Comparison of ENCODE assay signal across 15 mouse cellular contexts in genomic region chr11:112818651-112819270, GRCm38 (mm10). TPM values are rescaled to one million over a fixed set of nuclear protein-coding genes. Genes with fewer than 3 reads are reported as not detected.
DNase-seq lines count a peak whose midpoint lies in the region; ATAC-seq and TF ChIP-seq lines count a peak whose summit lies in the region.
"Had no signal": no experiment of that assay in that cellular context is flagged by ENCODE, and none has a peak within 500 bp of the region (broad histone marks: within the 10 kb centered on the region; RNA-seq: fewer than 3 reads in every experiment).

No protein-coding gene starts in this region.

- H3K9ac ChIP-seq in intestine, embryonic 16.5 days (ENCODE audit: low read depth, low read length): no peak overlapping the region
- H3K9ac ChIP-seq in intestine, postnatal 0 days (ENCODE audit: low read depth, low read length): no peak overlapping the region
- H3K9ac ChIP-seq in neural tube, embryonic 15.5 days (replicated peaks): no peak overlapping the region
- H3K9ac ChIP-seq in hindbrain, embryonic 15.5 days: no peak overlapping the region
- H3K9ac ChIP-seq: stomach, embryonic 15.5 days had no signal

- no peak overlapping the region for H3K4me3 ChIP-seq in intestine, embryonic 16.5 days (ENCODE audit: low read length)
- no peak overlapping the region for H3K4me3 ChIP-seq in intestine, postnatal 0 days (ENCODE audit: low read depth, low read length)
- H3K4me3 ChIP-seq in neural tube, embryonic 15.5 days (replicated peaks): no peak overlapping the region
- no peak overlapping the region for H3K4me3 ChIP-seq in hindbrain, embryonic 15.5 days
- H3K4me3 ChIP-seq: heart, adult 2 months; stomach, embryonic 15.5 days had no signal

- H3K27me3 ChIP-seq in intestine, embryonic 16.5 days (replicated peaks; ENCODE audit: control insufficient read depth, insufficient read depth, low read length): no peaks in the 10 kb centered on the region
- H3K27me3 ChIP-seq in intestine, postnatal 0 days (replicated peaks; ENCODE audit: control insufficient read depth, insufficient read depth, low read length): no peaks in the 10 kb centered on the region
- H3K27me3 ChIP-seq in neural tube, embryonic 15.5 days (replicated peaks): no peaks in the 10 kb centered on the region
- H3K27me3 ChIP-seq in hindbrain, embryonic 15.5 days: no peaks in the 10 kb centered on the region
- H3K27me3 ChIP-seq: stomach, embryonic 15.5 days had no signal

- WGBS in intestine, embryonic 16.5 days: 58% methylated on average over 7 of the region's 7 CpGs
- 60% methylated on average over 7 of the region's 7 CpGs for WGBS in intestine, postnatal 0 days
- 65% methylated on average over 7 of the region's 7 CpGs for WGBS in neural tube, embryonic 15.5 days
- WGBS in hindbrain, embryonic 15.5 days: 49% methylated on average over 7 of the region's 7 CpGs

- no peak for DNase-seq in neural tube, embryonic 10.5 days (ENCODE audit: extremely low spot score, low spot score)
- DNase-seq in ovary, adult 18-20 months (ENCODE audit: low spot score): no peak
- DNase-seq: cerebellum, adult 9-10 months; heart, adult 2 months; layer of hippocampus, postnatal 36 days; liver; right cerebral cortex, postnatal 14 days had no signal

- no peak for TF ChIP-seq CTCF in intestine, postnatal 0 days (IDR thresholded peaks at IDR 0.05; ENCODE audit: low read depth)

- peaks cover 6% of the 10 kb centered on the region; the same call in 1 of the 2 replicates for H3K4me1 ChIP-seq in intestine, embryonic 16.5 days (ENCODE audit: control insufficient read depth, insufficient read depth, low read length)
- no peaks in the 10 kb centered on the region for H3K4me1 ChIP-seq in intestine, postnatal 0 days (replicated peaks; ENCODE audit: control insufficient read depth, insufficient read depth, low read length)
- H3K4me1 ChIP-seq in neural tube, embryonic 15.5 days: 0 out of 2 replicates have a peak, but pooled peaks cover 4% of the 10 kb centered on the region
- H3K4me1 ChIP-seq in hindbrain, embryonic 15.5 days (replicated peaks): peaks cover 5% of the 10 kb centered on the region; the same call in 1 of the 2 replicates

- no peak overlapping the region for H3K4me2 ChIP-seq in intestine, embryonic 16.5 days (ENCODE audit: low read depth, low read length)
- H3K4me2 ChIP-seq in intestine, postnatal 0 days (replicated peaks; ENCODE audit: low read depth): no peak overlapping the region
- H3K4me2 ChIP-seq in neural tube, embryonic 15.5 days: no peak overlapping the region
- no peak overlapping the region for H3K4me2 ChIP-seq in hindbrain, embryonic 15.5 days
- H3K4me2 ChIP-seq: stomach, embryonic 15.5 days had no signal

- no peak overlapping the region for H3K27ac ChIP-seq in intestine, embryonic 16.5 days (ENCODE audit: low read length)
- no peak overlapping the region for H3K27ac ChIP-seq in intestine, postnatal 0 days (ENCODE audit: low read depth, low read length)
- no peak overlapping the region for H3K27ac ChIP-seq in neural tube, embryonic 15.5 days (replicated peaks)
- peak overlapping the region; percentile 50 for H3K27ac ChIP-seq in hindbrain, embryonic 15.5 days (replicated peaks)
- H3K27ac ChIP-seq: heart, adult 2 months; stomach, embryonic 15.5 days had no signal

- 0 out of 2 replicates have a peak, but pooled peaks have one; percentile 3 for ATAC-seq in intestine, embryonic 16.5 days
- ATAC-seq in intestine, postnatal 0 days: no peak
- ATAC-seq in neural tube, embryonic 15.5 days (ENCODE audit: low FRiP score): 0 out of 2 replicates have a peak, but pooled peaks have one; percentile 5
- ATAC-seq in hindbrain, embryonic 15.5 days (ENCODE audit: low FRiP score, low read depth): peak; percentile 35; the same call in 1 of the 2 replicates
- ATAC-seq in erythroblast, adult 5-6 weeks (replicated peaks; ENCODE audit: low FRiP score, poor library complexity, severe bottlenecking): no peak
- ATAC-seq: lung, postnatal 0 days had no signal

- no peaks in the 10 kb centered on the region for H3K9me3 ChIP-seq in intestine, embryonic 16.5 days (ENCODE audit: control insufficient read depth, low read length)
- H3K9me3 ChIP-seq in intestine, postnatal 0 days (ENCODE audit: control insufficient read depth): no peaks in the 10 kb centered on the region
- no peaks in the 10 kb centered on the region for H3K9me3 ChIP-seq in neural tube, embryonic 15.5 days (replicated peaks)
- no peaks in the 10 kb centered on the region for H3K9me3 ChIP-seq in hindbrain, embryonic 15.5 days
- H3K9me3 ChIP-seq: stomach, embryonic 15.5 days had no signal

- no peaks in the 10 kb centered on the region for H3K36me3 ChIP-seq in intestine, embryonic 16.5 days (ENCODE audit: control insufficient read depth, insufficient read depth, low read length)
- no peaks in the 10 kb centered on the region for H3K36me3 ChIP-seq in intestine, postnatal 0 days (ENCODE audit: control insufficient read depth, insufficient read depth)
- no peaks in the 10 kb centered on the region for H3K36me3 ChIP-seq in neural tube, embryonic 15.5 days
- no peaks in the 10 kb centered on the region for H3K36me3 ChIP-seq in hindbrain, embryonic 15.5 days
- H3K36me3 ChIP-seq: stomach, embryonic 15.5 days had no signal

RNA-seq across cellular contexts. Expression of gene Sox9, which starts 36.7 kb away (rescaled TPM):
- polyA plus RNA-seq in intestine, embryonic 16.5 days (2015; fragmentation: Nextera tagmentation; extraction: Ambion mirVana): 25.5 and 26.5 TPM in 2 replicates
- polyA plus RNA-seq in intestine, postnatal 0 days (2015; fragmentation: Nextera tagmentation; extraction: Ambion mirVana): 15.9 and 16.6 TPM in 2 replicates
- polyA plus RNA-seq in neural tube, embryonic 15.5 days (2015; fragmentation: Nextera tagmentation; extraction: Ambion mirVana): 35.1 and 38.8 TPM in 2 replicates
- 49.8 and 61.4 TPM in 2 replicates for polyA plus RNA-seq in hindbrain, embryonic 15.5 days (2015; fragmentation: Nextera tagmentation; extraction: Ambion mirVana)
- not detected in 2 replicates for total RNA-seq in erythroblast, adult 5-6 weeks (2015; ENCODE audit: low replicate concordance)
- not detected in 2 replicates for total RNA-seq in erythroblast, adult 5-6 weeks (2017; ENCODE audit: low replicate concordance)
- total RNA-seq: megakaryocyte-erythroid progenitor cell, adult 5-6 weeks had no signal

Comparison
In these comparisons a context has a peak if more than half of its experiments do, and no peak if none do; other contexts are left out.
1. ATAC-seq: peak in intestine, embryonic 16.5 days (single experiment), neural tube, embryonic 15.5 days (single experiment) and hindbrain, embryonic 15.5 days (single experiment); none in intestine, postnatal 0 days (single experiment) and erythroblast, adult 5-6 weeks (single experiment).